Mouse (Mus musculus) layer of hippocampus, postnatal 14 days (tissue): ENCODE measurements around the gene Dll4. TPM values are rescaled to one million over a fixed set of nuclear protein-coding genes. Genes with fewer than 3 reads are reported as not detected.

Experiments used
- DNase-seq, 2 experiments: peaks; one replicate each; pipeline ENCODE4 v3.0.0; 2021 to 2022; ENCODE audit warnings: low spot score in 2 of 2, mixed read lengths in 1 of 2
- total RNA-seq, 2 experiments: library from RNA; stranded (reverse); gene quantifications; 2 replicates each; pipeline ENCODE4 v1.2.3; 2021

The Dll4 gene
- total RNA-seq, 2 experiments from 2014 or later: 5.6 to 6.3 TPM

DNA sequence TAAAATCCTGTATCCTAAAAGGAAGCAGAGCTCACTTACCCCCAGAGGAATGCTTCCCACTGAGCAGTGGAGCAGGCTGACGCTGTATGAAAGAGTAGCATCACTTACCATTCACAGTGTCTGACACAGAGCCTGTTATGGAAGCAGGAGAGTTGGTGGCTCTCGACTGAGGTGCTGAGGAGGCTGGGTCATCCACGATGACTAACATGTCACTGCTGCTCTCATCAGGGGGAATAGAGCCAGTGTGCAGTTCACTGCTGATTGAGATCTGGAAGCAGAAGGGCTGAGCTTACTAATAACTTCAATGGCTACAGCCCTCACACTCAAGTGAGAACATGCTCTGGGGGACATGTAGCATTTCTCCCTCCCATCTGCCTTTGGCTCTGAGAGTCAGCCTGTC is 53.9 kb downstream of the Dll4 start:
- DNase-seq: no peak

Other genes starting within 250 kb of the Dll4 start
- gene Rad51, start 213.0 kb upstream of the Dll4 start, total RNA-seq: 1 to 10 TPM; 1.8 TPM
- gene Rmdn3, start 168.8 kb upstream of the Dll4 start, total RNA-seq: 10 to 100 TPM; 46.5 to 55.6 TPM
- not detected for gene Gchfr, start 158.0 kb upstream of the Dll4 start, total RNA-seq
- not detected for gene Gm14137, start 151.3 kb upstream of the Dll4 start, total RNA-seq
- gene Zfyve19, start 117.2 kb upstream of the Dll4 start, total RNA-seq: 10 to 100 TPM; 33.7 to 38.0 TPM
- 10 to 100 TPM; 16.9 to 18.8 TPM for gene Dnajc17, start 117.0 kb upstream of the Dll4 start, total RNA-seq
- gene Ppp1r14d, start 95.9 kb upstream of the Dll4 start, total RNA-seq: not detected
- under 1 TPM; 0.64 to 0.88 TPM for gene Spint1, start 88.4 kb upstream of the Dll4 start, total RNA-seq
- gene Rhov, start 54.5 kb upstream of the Dll4 start, total RNA-seq: 1 to 10 TPM; 9.4 to 9.6 TPM
- 10 to 100 TPM; 34.0 to 34.3 TPM for gene Vps18, start 37.0 kb upstream of the Dll4 start, total RNA-seq
- 1 to 10 TPM; 6.6 to 7.8 TPM for gene Chac1, start 25.4 kb downstream of the Dll4 start, total RNA-seq
- gene Ino80, start 151.9 kb downstream of the Dll4 start, total RNA-seq: 10 to 100 TPM; 16.9 to 17.0 TPM
- 1 to 10 TPM in 1 of 2 experiments, under 1 TPM in 1; 0.62 to 1.1 TPM for gene Exd1, start 221.8 kb downstream of the Dll4 start, total RNA-seq
- 100 to 1,000 TPM; 151 TPM for gene Chp1, start 221.9 kb downstream of the Dll4 start, total RNA-seq